Mouse (Mus musculus): ENCODE measurements around the gene Gm27021.

Gm27021 gene

DNA sequence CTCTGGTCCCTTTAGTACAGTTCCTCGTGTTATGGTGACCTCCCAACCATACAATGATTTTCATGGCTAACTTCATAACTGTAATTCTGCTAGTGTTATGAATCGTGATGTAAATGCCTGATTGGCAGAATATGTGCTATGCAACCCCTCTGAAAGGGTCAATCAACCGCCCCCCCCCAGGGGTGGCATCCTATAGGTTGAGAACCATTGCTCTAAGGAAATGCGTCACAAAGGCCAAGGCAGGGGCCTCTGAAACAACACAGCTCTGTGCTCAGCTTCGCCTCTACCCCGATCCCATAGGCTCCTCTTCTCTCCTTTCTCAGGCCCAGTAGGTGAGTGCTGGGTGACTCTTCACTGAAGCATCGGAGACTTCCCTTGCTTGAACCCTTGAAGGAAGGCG lies 17.7 kb upstream of the Gm27021 start:
- no peak for DNase-seq (ENCODE audit: low spot score in 2 of 2)

DNA sequence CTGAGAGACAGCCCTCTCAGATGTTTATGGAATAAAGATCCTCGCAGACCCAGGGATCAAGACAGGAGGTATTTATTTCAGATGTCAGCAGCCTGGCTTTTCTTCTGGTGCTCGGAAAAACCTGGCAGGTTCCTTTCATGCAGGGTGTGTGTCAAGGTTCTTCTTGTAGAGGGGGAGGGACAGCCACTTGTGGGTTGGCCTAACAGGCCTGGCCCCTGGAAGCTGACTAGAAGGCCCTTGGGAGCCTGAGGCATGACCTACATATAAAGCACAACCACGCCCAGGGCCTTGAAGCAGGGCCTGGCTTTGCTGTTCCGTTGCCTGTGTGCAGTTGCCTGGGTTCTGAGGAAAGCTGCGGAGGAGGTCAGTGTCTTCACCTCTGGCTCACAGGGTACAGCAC lies 17.2 kb upstream of the Gm27021 start:
- DNase-seq (ENCODE audit: low spot score in 2 of 2), result no peak

DNA sequence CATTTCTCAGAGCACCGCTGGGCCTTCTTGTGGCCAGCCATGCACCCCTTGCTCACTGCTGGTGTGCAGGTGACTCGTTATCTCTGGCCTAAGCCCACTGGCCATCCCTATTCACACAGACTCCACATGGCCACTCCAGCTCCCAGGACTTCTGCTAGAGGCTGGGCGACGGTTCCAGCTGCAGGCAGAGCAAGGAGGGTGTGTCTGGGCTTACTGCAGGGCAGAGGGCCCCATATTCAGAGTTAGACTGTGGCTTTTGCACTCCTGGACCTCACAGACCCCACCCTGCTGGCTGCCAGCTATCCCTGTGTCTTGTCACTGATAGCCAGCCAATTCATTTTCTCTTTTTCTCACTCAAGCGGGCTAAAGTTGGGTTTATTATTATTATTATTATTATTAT lies 16.2 kb upstream of the Gm27021 start:
- DNase-seq (ENCODE audit: low spot score in 2 of 2), result no peak

DNA sequence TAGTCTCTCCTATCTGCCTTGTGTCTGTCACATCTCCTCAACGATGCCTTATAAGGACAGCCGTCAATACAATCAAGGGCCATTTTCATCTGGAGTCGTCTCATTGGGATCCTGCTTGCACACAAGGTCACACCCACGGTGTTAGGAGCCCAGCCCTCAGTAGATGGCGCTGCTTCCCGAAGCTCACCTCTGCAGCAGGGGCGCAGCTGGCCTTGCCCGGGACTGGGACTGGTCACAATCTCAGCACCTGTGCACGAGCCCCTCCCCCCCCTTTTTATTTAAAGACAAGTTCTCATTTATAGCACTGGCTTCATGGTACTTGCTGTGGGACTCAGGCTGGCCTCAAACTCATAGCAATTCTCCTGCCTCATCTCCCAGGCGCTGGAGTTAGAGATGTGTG lies 15.7 kb upstream of the Gm27021 start:
- peak; percentile 40 to 69 for DNase-seq (ENCODE audit: low spot score in 2 of 2)

DNA sequence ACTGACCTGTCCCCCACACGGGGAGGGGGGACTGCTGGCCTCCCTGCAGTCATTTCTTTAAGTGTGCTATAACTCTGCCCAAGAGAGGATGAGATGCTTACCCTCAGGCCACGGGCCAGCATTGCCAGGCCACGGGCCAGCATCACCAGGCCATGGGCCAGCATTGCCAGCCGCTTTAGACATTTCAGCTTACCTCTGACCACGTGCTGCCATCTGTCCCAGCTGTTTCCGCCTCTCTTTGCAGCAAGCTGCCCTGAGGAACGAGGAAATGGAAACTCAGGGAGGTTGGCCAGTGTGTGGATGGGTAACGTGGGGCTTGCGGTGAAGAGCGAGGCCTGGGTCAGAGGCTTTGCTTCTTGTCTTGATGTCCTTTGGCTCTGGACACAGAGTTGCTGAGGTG lies 13.2 kb upstream of the Gm27021 start:
- DNase-seq (ENCODE audit: low spot score in 2 of 2), result no peak

DNA sequence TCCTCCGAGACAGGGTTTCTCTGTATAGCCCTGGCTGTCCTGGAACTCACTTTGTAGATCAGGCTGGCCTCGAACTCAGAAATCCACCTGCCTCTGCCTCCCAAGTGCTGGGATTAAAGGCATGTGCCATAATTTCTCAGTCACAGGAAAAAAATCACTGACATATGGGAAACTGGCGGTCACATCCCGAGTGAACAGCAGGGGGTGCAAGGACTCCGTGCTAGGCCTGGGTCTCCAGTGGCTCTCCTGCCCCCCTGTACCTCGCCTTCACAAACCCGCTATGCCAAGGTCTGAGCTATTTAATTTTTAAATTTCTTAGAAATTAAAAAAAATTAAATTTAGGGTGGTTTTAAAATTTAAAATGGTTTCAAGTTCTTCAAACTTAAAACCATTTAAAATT lies 12.5 kb upstream of the Gm27021 start:
- DNase-seq (ENCODE audit: low spot score in 2 of 2), result peak in 1 of 2 experiments; percentile 58

DNA sequence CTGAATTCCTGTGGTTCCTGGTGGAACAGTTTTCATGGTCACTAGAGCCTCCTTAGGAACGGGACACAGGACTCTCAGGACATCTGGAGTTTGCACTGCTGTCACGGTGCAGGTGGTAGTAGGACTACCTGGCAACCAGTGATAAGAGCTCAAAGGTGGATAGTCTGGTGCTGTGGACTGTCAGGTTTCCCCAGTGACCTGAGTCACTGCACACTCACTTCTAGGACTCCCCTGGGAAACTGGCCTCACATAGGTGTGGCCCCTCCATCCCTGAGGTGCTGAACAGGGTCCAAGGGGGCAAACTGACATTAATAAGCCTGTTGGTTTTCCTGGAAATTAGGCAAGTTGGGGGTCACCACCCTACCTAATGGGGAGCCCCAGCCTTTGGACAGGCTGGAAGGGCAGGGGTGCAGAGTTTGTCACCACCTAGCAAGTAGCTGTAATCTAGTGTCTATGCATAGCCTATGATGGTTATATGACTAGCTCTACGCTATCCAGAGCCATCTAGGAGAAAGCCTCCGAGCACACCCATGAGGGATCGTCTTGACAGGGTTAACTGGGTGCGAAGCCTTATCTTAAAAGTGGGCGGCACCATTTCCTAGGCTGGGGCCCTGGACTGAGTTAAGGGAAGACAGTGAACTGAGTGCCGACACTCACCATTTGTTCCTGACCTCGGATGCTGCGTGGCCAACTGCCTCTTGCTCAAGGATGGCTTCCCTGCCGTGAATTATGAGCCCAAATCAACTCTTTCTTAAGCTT lies 11.9 kb upstream of the Gm27021 start:
- DNase-seq (ENCODE audit: low spot score in 2 of 2), result no peak

DNA sequence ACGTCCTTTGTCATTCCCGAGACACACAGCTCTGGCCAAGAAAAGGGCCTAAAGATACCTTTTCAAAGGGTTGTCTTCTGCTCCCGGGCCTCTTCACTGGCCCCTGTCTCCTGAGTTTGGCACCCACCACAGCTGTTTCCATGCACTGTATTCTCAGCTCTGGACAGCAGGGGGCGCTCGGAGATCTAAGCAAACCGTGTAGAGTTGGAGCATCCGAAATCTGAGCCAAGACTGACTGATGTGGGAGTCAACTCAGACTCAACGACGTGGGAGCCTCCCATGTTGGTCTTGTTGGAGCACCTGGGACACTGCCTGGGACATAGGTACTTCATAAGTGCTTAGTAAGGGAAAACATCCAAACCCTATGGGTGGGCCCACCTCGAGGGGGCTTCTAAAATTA lies 10.6 kb upstream of the Gm27021 start:
- peak; percentile 92 to 93 for DNase-seq (ENCODE audit: low spot score in 2 of 2)

DNA sequence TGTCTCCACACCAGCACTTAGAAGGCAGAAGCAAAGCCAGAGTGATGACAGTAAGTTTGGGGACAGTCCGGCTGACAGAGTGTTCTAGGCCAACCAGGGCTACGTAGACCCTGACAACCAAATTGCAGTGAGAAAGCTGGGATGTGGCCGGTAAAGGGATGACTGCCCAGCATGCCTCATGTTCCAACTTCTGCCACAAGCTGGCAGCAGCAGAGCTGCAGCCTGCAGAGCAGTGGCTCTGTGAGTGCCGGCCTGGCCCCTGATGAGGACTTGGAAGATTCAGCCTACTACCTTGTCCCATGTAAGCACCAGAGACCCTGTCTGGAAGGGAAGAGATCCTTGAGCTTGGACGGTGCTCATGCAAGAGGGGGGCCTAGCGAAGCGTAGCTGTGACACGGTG lies 7.8 kb upstream of the Gm27021 start:
- DNase-seq (ENCODE audit: low spot score in 2 of 2), result no peak

DNA sequence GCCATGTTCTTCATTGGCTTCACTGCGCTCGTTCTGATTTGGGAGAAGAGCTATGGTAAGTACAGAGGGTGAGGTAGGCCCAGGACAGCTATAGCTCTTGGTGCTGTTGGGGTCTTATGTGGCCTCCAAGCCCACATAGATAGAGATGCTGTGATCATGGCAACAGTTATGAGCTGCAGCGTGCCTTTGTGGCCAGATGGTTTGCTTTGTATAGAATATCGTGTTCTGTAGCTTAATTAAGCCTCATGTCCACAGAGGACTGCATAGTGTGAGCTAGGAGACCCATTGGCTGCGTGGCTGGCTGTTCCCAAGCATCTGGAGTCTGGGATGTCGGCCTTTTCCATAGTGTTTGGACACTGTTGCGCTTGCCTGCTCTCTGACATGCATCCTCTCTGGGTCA lies 5.4 kb upstream of the Gm27021 start:
- DNase-seq (ENCODE audit: low spot score in 2 of 2), result no peak

DNA sequence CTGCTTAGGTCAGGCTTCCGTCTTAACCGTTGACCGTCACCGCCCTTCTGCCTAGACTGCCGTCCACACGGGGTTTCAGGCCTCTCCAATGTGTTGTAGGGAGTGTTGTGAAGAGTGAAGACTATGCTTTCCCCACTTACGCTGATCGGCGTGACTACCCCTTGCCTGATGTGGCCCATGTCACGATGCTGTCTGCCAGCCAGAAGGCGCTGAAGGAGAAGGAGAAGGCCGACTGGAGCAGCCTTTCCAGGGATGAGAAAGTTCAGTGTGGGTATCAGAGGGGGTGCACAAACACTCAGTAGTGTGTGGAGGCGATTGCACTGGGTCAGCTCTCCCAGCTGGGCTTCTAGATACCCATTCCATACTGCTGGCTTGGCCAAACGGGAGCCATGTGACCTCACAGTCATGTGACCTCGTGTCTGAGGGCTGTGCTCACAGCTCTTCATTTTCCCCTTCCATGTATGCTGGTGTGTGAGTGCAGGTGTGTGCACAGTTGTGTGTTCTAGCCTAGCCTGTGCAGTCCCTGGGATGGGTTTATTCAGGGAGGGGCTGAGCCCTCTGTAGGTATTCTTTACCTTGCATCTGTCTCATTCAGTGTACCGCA lies 4.8 kb upstream of the Gm27021 start:
- DNase-seq (ENCODE audit: low spot score in 2 of 2), result no peak

DNA sequence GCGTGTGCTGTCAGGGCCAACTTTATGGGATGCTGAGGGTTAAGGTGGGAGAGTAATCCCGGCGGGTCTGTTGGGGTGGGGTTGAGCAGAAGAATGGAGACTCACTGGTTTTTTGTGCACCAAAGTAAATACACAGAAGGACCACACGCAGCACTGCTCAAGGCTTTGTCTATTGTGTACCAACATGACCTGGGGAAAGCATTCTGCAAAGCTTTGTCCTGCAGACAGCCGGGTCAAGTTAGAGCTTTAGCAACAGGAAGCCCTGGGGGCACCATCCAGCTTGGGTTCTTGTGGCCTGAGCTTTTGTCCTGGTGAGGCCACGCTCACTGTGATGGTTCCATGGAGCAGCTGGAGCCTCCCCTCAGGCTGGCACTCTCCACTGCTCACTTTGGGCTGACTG lies 3.9 kb upstream of the Gm27021 start:
- no peak for DNase-seq (ENCODE audit: low spot score in 2 of 2)

DNA sequence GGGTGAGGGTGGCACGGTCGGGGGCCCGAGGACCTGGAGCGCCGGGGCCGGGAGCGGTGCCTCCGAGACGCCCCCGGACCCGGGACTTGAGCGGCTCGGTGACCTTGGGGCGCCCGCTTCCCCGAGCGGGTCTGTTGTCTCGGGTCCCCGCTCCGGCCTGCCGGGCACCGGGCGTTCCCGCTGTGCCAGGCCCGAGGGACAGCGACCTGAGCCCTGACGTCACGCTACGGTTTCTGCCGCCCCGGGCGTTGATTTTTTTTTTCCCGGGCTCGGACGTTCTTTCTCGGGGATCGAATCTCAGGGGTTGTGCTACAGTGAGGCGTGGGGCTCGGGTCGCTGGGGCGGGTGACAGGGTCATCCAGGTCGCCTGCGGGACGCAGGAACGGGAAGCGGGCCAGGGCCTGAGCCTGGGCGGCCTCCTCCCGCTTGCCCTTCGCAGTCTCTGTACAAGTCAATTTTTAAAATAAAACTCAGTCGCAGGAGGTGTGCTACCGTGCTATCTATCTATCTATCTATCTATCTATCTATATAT lies 561 bp upstream of the Gm27021 start, which contains the start of gene Emc8:
Gene Emc8 (minus strand): TSS at position 200 of the 532 bp plus-strand sequence.
- no peak for DNase-seq (ENCODE audit: low spot score in 2 of 2)

DNA sequence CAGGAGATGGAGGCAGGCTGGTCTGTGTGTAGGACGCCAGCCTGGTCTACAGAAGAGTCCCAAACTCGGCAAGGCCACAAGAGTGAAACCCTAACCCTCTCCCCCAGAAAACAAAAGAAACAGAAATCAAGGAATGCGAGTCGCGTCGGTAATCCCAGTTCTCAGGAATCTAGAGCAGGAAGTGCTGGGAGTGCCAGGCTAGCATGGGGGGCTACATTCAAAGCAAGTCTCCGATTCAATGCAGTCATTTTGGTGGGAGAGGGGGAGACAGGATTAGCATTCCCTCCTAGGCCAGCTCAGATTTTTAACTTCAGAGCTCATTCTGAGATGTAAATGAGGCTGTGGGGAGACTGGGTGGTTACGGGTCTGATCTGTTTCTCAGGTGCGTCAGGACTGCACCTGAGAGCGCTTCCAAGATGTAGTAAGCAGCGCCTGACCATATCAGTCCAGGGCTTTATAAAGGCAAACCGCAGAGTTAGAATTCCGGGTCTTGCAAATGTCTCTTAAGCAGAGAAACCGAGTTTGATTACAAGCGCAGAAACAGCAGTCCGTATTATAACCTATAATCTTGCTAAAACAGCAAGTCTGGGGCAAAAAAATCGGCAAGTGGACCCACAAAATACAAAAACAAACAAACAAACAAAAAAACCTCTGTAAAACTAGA lies 940 bp downstream of the Gm27021 start:
- DNase-seq (ENCODE audit: low spot score in 2 of 2), result no peak

DNA sequence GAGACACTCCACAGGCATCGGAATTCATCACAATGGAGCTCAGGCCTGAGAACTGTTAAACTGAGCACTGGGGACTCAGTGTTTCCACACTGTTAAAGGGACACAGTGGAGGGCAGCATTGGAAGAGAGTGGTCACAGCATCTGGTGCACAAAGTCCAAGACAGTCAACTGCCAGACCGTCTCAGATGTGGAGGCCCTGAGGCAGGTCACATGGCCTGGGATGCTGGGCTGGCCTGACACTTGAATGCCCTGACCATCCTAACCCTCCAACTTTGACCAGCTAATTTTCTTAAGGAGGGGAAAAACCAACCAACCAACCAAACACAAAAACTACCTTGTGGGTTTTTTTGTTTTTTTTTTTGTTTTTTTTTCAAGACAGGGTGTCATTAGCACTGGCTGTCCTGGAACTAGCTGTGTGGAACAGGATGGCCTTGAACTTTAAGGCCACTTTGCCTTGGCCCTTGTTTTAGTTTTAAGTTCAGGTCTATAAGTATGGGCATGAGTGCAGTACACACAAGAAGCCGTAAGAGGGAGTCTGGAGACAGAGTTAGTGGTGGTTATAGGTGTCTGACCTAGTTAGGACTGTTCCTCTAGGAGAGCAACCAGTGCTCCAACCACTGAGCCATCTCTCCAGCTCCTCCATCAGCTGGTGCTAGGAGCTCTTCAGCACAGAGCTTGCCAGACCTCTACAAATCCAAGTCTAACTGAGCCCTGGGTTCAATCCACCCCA lies 2.0 kb downstream of the Gm27021 start:
- DNase-seq (ENCODE audit: low spot score in 2 of 2), result no peak

DNA sequence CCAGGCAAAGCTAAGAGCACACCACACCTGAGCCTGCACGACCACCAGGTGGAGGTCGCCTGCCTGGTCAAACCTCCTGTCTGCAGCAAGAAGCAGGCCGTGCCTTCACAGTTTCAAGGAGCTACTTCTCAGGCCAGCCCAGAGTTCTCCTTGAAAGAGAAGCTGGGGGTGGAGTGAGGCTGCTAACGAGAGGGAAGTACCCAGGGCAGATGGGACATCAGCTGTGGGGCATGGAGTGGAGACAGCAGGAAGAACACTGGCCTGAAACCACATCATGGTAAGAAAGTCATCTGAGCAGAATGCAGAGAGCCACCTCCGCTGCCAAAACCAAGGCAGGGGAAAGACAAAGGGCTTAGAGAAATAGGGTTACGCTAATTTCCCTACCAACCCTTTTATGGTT lies 3.3 kb downstream of the Gm27021 start:
- DNase-seq (ENCODE audit: low spot score in 2 of 2), result no peak

DNA sequence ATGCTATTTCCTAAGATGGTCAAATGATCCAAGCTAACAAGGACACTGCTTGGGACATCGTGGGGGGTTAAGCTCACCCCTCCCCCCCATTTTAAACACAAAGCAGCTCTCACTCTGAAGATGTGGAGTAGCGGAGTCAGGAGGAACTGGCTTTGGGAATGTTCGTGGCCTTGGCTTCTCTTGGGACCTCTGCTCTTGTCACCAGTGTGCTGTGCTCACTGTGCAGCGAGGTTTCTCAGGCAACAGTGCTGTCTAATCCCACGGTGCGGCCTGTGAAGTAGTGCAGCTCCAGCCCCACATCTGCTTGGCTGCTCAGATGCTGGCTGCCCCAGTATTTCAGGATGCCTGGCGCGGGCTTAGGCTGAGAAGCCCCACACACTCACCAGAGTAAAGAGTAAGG lies 10.5 kb downstream of the Gm27021 start:
- DNase-seq (ENCODE audit: low spot score in 2 of 2), result no peak

DNA sequence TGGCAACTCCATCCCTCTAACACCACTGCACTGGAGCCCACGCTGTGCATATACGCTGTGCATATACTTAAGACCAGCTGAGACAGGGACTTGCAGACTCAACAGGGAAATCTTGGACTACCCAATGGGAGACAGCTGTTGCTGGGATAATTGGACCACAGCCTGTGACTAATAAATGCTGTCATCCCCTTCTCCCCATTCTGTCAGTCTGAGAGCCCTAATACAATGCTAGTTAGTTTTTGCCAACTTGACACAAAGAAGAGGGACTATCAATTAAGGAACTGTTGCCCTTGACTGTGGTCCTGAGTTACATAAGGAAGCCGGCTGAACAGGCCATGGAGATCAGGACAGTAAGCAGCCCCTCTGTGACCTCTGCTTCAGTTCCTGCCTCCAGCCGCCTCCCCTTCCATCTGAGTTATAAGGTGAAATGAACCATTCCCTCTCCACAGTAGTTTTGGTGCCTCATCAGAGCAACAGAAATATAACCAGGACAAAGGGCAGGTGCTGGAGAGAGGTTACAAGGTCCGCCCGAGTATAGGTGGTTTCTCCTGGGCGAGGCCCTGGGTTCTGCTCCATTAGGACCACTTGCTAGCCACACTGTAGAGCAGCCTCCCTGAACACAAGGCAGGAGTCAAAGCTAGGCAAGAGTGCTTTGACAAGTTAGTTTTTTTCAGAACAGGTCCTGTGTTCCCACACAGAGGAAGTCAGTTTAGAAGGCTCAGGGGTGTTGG lies 11.4 kb downstream of the Gm27021 start:
- no peak for DNase-seq (ENCODE audit: low spot score in 2 of 2)

DNA sequence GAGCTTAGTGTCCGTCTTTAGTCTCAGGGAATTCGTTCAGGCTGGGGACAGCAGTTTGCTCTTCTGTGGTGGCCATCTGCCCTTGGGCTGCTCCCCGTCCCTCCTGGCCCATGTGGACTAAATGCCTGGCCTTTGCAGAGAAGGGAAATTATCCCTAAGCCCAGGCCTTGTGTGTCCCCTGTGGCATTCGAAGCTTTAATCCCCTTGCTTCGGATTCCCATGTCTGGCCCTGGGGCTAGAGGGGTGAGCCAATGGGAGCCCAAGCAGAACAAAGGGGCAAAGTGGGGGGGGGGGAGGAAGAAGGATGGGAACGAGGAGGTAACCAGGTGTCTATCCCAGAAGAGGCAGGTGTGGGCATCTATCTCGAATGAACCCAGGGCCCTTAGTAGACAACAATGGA lies 20.3 kb downstream of the Gm27021 start, which contains the start of gene 1190005I06Rik:
Gene 1190005I06Rik (minus strand): TSS at position 101 of the 400 bp plus-strand sequence.
- no peak for DNase-seq (ENCODE audit: low spot score in 2 of 2)

DNA sequence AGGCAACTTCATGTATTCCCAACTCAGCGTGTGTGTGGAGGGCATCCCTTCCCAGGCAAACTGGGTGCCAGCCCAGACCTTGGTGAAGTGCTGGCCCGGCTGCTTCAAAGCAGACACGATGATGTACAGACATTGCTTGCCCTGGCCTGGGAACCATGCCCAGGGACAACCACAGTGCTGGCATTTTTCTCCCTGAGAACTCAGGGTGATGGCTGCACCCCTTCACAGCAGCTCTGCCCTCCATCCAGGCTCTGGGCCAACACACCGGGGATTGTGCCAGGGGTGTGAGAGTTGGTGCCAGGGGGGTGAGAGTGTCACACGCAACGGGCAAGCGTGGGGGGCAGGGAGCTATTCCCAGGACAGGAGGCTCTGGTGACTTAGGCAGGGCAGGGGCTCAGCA lies 23.2 kb downstream of the Gm27021 start:
- peak; percentile 61 to 79 for DNase-seq (ENCODE audit: low spot score in 2 of 2)

DNA sequence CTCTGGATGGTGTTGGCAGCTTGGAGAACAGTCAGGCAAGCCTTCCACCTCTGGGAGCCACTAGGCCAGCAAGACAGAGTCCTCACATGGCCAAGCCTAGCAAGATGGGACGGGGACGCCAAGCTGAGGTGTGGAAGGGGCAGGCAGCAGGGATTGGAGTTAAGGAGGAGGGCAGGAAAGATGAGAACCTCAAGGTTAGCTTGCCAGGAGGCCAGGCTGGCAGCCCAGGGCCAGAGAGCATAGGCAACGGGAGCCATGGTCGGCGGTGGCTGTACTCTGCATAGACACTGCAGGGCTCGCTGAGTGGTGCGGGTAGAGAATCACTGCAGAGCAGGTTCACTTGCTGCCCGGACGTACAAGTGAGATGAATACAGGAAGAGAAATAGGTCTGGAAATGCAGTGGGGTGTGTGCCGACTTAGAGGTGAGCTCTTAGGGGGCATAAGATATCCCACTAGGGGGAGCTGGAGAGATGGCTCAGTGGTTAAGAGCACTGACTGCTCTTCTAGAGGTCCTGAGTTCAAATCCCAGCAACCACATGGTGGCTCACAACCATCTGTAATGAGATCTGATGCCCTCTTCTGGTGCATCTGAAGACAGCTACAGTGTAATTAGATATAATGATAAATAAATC lies 25.7 kb downstream of the Gm27021 start:
- no peak for DNase-seq (ENCODE audit: low spot score in 2 of 2)

Data from cerebellum, postnatal 4 days (tissue).